Mouse (Mus musculus) stomach, embryonic 15.5 days (tissue): ENCODE results near the gene Eif2s3x. TPM values are rescaled to one million over a fixed set of nuclear protein-coding genes. Genes with fewer than 3 reads are reported as not detected.

Source experiments
- ATAC-seq: fragments of 200-750 bp; cut with Nextera tagmentation; 2 replicates; pipeline ENCODE4 v1.8.0; 2017; ENCODE audit warnings: low read depth, moderate number of reproducible peaks, moderate TSS enrichment; ENCODE audit not compliant: insufficient read depth, low FRiP score
- H3K27ac ChIP-seq: fragments of 300-500 bp; sonication (generic); 2 replicates; pipeline ENCODE4 v1.5.1; 2015; ENCODE audit warnings: mild to moderate bottlenecking, inconsistent platforms
- H3K27me3 ChIP-seq: fragments of 300-500 bp; sonication (generic); replicated peaks from 2 replicates; pipeline ENCODE4 v1.6.1; 2015; ENCODE audit warnings: inconsistent platforms
- H3K36me3 ChIP-seq: fragments of 300-500 bp; sonication (generic); 2 replicates; pipeline ENCODE4 v1.6.1; 2015; ENCODE audit warnings: inconsistent platforms
- H3K4me1 ChIP-seq: fragments of 300-500 bp; sonication (generic); 2 replicates; pipeline ENCODE4 v1.6.1; 2015; ENCODE audit warnings: inconsistent platforms
- H3K4me2 ChIP-seq: fragments of 300-500 bp; sonication (generic); 2 replicates; pipeline ENCODE4 v1.6.1; 2015; ENCODE audit warnings: mild to moderate bottlenecking, inconsistent platforms
- H3K4me3 ChIP-seq: fragments of 300-500 bp; sonication (generic); replicated peaks from 2 replicates; pipeline ENCODE4 v1.5.1; 2015; ENCODE audit warnings: inconsistent platforms
- H3K9ac ChIP-seq: fragments of 300-500 bp; sonication (generic); 2 replicates; pipeline ENCODE4 v1.6.1; 2015; ENCODE audit warnings: inconsistent platforms
- H3K9me3 ChIP-seq: fragments of 300-500 bp; sonication (generic); 2 replicates; pipeline ENCODE4 v1.6.1; 2016; ENCODE audit warnings: inconsistent platforms
- whole genome bisulfite sequencing: fragments of 180-500 bp; shearing (Covaris S2); methylation state at CpG from one replicate; pipeline ENCODE4 v1.1.7; 2015; 5-methylcytosine and 5-hydroxymethylcytosine counted together
- polyA plus RNA-seq: library from polyadenylated mRNA; unstranded; fragments of >200 nt; fragmentation: Nextera tagmentation; extraction: Ambion mirVana; gene quantifications from 2 replicates; pipeline ENCODE4 v1.2.1, GENCODE M21; 2015

Eif2s3x gene
- polyA plus RNA-seq, 1 experiment from 2014 or later, result 64.7 TPM

GRCm38 (mm10) chrX:94177715-94178340 lies 34.8 kb downstream of the Eif2s3x start:
- Histone ChIP-seq H3K4me2 (peak overlapping the region; percentile 58), H3K27ac (peak overlapping the region; percentile 99), H3K36me3 (no peaks in the 10 kb centered on the region), H3K4me1 (no peaks in the 10 kb centered on the region), H3K9me3 (no peaks in the 10 kb centered on the region), H3K27me3 (0 out of 2 replicates have a peak, but pooled peaks cover 5% of the 10 kb centered on the region), H3K4me3 (peak overlapping the region; percentile 55), H3K9ac (peak overlapping the region; percentile 25; the same call in 1 of the 2 replicates)
- ATAC-seq, result peak; percentile 97
- WGBS, result under 1% methylated on average over 55 of the region's 55 CpGs

- ATAC-seq, result no peak
- 82% methylated on average over 6 of the region's 6 CpGs for WGBS
- no peak overlapping the region for H3K4me2 ChIP-seq
- no peaks in the 10 kb centered on the region for H3K36me3 ChIP-seq
- no peaks in the 10 kb centered on the region for H3K4me1 ChIP-seq
- H3K27ac ChIP-seq, result no peak overlapping the region
- H3K9ac ChIP-seq, result no peak overlapping the region
- no peak overlapping the region for H3K4me3 ChIP-seq
- H3K27me3 ChIP-seq, result no peaks in the 10 kb centered on the region
- H3K9me3 ChIP-seq, result no peaks in the 10 kb centered on the region
Measured at GRCm38 (mm10) chrX:94169348-94169747, 43.3 kb downstream of the Eif2s3x start.

DNA sequence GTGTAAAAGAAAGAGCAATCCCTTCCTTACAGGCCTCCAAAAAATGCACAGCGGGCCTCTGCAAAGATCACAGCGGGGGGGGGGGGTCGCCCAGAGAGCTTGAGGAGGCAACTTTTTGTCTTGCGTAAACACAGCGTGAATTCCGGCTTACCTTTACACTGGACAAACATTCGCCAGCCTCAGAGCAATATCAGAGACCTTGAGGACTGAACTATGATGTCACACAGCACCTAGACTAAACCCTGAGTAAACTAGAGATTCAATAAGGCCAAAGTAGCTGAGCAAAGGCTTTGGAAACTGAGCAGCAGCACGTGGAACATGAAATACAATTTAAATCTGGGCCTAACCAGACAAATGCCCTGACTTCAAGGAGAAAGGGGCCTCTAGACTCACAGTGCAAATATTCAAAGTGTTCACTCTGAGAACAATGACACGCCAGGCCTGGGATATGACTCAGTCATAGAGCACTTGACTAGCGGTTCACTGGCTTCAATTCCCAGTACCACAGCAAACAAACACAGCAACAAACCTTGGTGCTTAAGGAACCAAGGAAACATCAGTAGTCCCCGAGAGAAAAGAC lies 60.3 kb downstream of the Eif2s3x start:
- no peaks in the 10 kb centered on the region for H3K4me1 ChIP-seq
- 40% methylated on average over 11 of the region's 11 CpGs for WGBS
- peak; percentile 70 for ATAC-seq

GRCm38 (mm10) chrX:94150471-94150870 lies 62.2 kb downstream of the Eif2s3x start:
- no peak overlapping the region for H3K4me2 ChIP-seq
- 76% methylated on average over 19 of the region's 19 CpGs for WGBS
- H3K9me3 ChIP-seq, result no peaks in the 10 kb centered on the region
- H3K4me3 ChIP-seq, result no peak overlapping the region
- peaks cover 4% of the 10 kb centered on the region; the same call in 1 of the 2 replicates for H3K27me3 ChIP-seq
- H3K9ac ChIP-seq, result no peak overlapping the region
- no peaks in the 10 kb centered on the region for H3K4me1 ChIP-seq
- no peaks in the 10 kb centered on the region for H3K36me3 ChIP-seq
- no peak overlapping the region for H3K27ac ChIP-seq
- no peak for ATAC-seq

More for the DNA sequence above, 60.3 kb downstream of the Eif2s3x start:
- H3K9ac ChIP-seq, result no peak overlapping the region
- no peaks in the 10 kb centered on the region for H3K36me3 ChIP-seq
- 0 out of 2 replicates have a peak, but pooled peaks cover 3% of the 10 kb centered on the region for H3K27me3 ChIP-seq
- H3K4me2 ChIP-seq, result no peak overlapping the region
- no peak overlapping the region for H3K27ac ChIP-seq
- no peak overlapping the region for H3K4me3 ChIP-seq
- no peaks in the 10 kb centered on the region for H3K9me3 ChIP-seq

DNA sequence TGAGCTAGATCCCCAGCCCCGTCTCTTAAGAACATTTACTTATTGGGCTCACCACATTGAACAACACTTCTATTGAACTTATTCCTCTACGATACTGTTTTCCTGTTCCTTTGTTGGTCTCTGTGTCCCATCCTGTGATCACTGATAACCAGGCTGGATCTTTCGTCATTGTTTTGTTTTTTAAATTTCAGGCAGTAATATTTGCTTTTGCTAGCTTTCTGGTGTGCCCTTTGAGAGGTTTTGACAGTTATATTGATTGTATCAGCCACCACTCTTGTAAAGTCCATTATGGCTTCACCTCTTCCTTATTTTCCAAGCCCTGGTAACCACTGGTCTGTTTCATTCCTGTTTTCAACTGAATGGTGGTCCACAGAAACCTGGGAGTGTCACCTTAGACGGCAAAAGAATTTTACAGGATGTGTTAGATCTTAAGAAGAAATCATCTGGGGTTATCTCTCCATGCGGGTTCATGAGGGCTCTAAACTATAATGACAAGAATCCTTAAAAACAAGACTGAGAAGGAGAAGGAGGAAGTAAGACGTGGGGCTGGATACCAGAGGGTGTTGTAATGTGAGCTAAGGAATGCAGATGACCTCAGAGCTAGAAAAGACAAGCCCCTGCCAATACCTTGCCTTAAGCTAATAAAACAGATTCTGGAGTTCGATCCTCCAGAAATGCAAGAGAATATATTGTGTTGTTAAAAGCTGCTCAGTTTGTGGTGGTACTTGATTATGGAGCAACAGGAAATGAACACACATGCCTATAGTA lies 70.5 kb downstream of the Eif2s3x start:
- Histone ChIP-seq H3K9me3 (no peaks in the 10 kb centered on the region), H3K36me3 (no peaks in the 10 kb centered on the region), H3K27me3 (peaks cover 9% of the 10 kb centered on the region; the same call in 1 of the 2 replicates), H3K4me2 (no peak overlapping the region), H3K4me3 (no peak overlapping the region), H3K9ac (no peak overlapping the region), H3K4me1 (no peaks in the 10 kb centered on the region), H3K27ac (no peak overlapping the region)
- ATAC-seq, result no peak
- 60% methylated on average over 7 of the region's 7 CpGs for WGBS

DNA sequence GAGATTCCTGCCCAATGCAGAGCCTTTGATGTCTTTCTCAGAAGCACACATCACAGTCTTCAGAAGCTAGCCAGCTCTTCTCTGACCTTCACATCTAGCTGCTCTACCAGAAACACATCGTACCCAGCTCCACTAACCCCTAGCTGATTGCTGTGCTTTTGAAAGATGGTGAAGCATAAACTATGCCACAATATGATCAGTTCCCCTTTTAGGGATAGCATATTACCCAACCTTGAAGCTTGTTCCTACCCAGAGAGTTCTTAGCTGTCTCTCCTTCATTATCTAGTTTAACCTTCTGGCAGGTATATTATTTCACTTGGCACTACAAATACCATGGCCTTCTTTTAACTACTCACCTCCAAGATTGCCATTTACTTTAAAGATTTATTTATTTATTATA lies 72.6 kb downstream of the Eif2s3x start:
- H3K4me1 ChIP-seq, result no peaks in the 10 kb centered on the region
- 0 out of 2 replicates have a peak, but pooled peaks cover 4% of the 10 kb centered on the region for H3K27me3 ChIP-seq
- no peak overlapping the region for H3K4me2 ChIP-seq
- H3K9ac ChIP-seq, result no peak overlapping the region
- H3K27ac ChIP-seq, result no peak overlapping the region
- no peak for ATAC-seq
- no peaks in the 10 kb centered on the region for H3K36me3 ChIP-seq
- WGBS, result 97% methylated on average over 1 of the region's 1 CpGs
- no peaks in the 10 kb centered on the region for H3K9me3 ChIP-seq
- H3K4me3 ChIP-seq, result no peak overlapping the region

Other genes starting within 250 kb of the Eif2s3x start
- gene AU015836, start 244.2 kb downstream of the Eif2s3x start, polyA plus RNA-seq, result 0.19 and 0.22 TPM in 2 replicates
- 26.5 and 31.0 TPM in 2 replicates for gene Zfx, start 89.2 kb downstream of the Eif2s3x start, polyA plus RNA-seq
- 8.7 and 9.6 TPM in 2 replicates for gene Klhl15, start 21.7 kb upstream of the Eif2s3x start, polyA plus RNA-seq
- gene Fam90a1b, start 153.9 kb upstream of the Eif2s3x start, polyA plus RNA-seq, result 0.08 TPM in 1 of 2 replicates, not detected in the other
- gene Apoo, start 154.3 kb upstream of the Eif2s3x start, polyA plus RNA-seq, result 61.9 and 94.2 TPM in 2 replicates